Mouse (Mus musculus) liver, postnatal 0 days (tissue): ENCODE data around the gene Oxsm.

Source experiments
- CTCF ChIP-seq: sonication (generic); IDR thresholded peaks from 2 replicates; pipeline ENCODE4 v1.5.1; 2016; ENCODE audit warnings: antibody characterized with exemption, low read depth
- EP300 ChIP-seq: IDR thresholded peaks from 2 replicates; pipeline ENCODE4 v1.6.1; 2016; ENCODE audit warnings: antibody characterized with exemption, low read depth, mild to moderate bottlenecking

GRCm38 (mm10) chr14:16200969-16201638 lies 48.5 kb downstream of the Oxsm start:
- TF ChIP-seq CTCF (no peak), EP300 (no peak)
